Mouse (Mus musculus) yolk sac, embryonic 10.5 days (tissue): ENCODE data around the gene Klk6.

Experiments
- DNase-seq: peaks from one replicate; pipeline ENCODE4 v3.0.0-alpha.2; 2017; ENCODE audit warnings: low spot score

The Klk6 gene

DNA sequence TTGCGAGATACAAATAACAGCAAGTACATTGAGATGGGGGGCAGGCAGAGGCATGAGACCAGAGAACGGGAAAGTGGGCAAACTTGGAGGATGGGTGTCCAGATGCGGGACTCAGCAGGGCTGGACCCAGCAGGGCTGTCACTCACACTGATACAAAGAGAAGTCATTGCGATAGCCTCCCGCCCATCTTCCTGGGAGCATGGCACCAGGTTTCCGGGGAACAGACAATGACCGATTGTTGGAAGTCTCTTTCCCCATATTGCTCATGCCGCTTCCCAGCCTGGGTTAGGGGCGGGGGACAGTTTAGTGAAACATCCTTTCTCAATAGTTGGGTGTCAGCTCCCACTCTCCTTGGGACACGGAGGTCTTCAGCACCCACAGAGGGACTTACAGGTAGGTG, at the start of gene Klk6:
Gene Klk6, plus strand, starts transcription at position 301 of the 400 bp plus-strand sequence.
- no peak for DNase-seq

DNA sequence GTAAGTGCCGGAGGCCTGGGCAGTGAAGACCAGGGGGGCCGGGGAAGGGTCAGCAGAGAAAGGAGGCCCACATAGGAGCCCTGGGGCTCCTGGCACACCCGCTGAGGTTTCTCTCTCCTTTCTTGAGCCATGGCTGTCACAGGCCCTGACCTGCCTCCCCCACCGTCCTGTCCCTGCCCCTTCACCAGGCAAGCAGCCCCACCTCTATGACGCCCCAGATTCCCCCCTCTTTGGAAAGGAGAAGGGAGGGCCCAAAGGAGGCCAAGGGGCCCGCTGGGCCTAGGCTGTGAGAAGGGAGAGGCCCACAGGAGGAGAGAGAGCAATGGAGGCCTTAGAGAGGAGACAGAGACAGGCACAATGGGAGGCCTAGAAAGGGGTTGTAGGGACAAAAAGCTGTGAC, 49.5 kb upstream of the Klk6 start:
- DNase-seq, result no peak

- DNase-seq, result no peak
Observed at GRCm38 (mm10) chr7:43775311-43776057, 48.8 kb upstream of the Klk6 start.

- no peak for DNase-seq
Observed at GRCm38 (mm10) chr7:43776506-43776905, 47.8 kb upstream of the Klk6 start.

DNA sequence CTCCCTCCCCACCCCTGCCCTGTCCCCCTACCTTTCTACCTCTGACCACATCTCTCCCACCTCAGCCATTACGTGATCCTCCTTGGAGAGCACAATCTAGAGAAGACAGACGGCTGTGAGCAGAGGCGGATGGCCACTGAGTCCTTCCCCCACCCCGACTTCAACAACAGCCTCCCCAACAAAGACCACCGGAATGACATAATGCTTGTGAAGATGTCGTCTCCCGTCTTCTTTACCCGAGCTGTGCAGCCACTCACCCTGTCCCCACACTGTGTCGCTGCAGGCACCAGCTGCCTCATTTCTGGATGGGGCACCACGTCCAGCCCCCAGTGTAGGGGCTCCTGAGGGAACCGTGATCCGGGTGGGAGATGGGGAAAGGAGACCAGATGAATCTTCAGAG, 46.9 kb upstream of the Klk6 start:
- no peak for DNase-seq

DNA sequence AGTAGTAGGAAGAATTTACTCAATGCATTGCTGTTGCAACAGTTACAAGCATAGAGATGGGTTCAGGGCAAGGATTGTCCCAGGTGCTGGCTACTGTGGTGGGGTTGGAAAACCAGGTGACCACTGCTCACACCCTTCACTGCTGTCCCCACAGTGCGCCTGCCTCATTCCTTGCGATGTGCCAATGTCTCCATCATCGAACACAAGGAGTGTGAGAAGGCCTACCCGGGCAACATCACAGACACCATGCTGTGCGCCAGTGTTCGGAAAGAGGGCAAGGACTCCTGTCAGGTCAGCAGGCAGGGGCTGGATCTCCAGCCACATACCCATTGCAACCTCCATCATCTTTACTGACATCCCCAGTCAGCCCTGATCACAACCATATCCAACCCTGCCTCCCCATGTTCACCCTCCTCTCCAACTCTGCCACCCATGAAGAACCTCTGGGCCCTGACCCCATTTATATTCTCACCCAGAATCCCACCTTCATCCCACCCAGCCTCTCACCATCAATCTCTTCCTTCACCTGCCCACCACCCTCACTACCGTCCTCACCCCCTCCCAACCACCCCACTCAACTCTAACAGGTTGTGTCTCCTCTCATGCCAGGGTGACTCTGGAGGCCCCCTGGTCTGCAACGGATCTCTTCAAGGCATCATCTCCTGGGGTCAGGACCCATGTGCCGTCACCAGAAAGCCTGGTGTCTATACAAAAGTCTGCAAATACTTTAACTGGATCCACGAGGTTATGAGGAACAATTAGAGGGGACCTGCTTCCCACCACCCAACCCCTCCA, 45.9 kb upstream of the Klk6 start:
- DNase-seq, result no peak

DNA sequence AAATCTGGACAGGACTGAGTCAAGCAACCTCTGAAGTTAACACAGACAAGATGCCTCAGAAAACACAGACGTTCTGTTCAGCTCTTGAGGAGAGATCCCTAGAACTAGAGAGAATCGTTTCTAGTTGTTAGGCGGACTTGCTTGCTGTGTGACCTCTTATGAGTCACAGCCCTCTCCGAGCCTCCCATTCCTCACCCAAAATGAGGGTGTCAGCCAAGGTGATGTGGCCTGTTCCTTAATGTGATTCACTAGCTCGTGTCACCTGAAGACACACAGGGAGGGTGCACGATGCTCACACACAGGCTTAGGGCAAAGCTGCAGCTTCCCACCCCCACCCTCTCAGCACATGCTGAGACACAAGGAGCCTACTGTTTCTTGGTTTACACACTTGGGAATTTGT, 44.1 kb upstream of the Klk6 start:
- no peak for DNase-seq

- DNase-seq, result no peak
Observed at GRCm38 (mm10) chr7:43780746-43781145, 43.6 kb upstream of the Klk6 start, which contains the start of gene Klk10. Gene Klk10 (plus strand): TSS chr7:43781035.

GRCm38 (mm10) chr7:43781541-43781940, 42.8 kb upstream of the Klk6 start:
- no peak for DNase-seq

GRCm38 (mm10) chr7:43782275-43783265, 41.7 kb upstream of the Klk6 start:
- peak; percentile 40 for DNase-seq

GRCm38 (mm10) chr7:43785286-43785685, 39.0 kb upstream of the Klk6 start:
- no peak for DNase-seq

- no peak for DNase-seq
Observed at GRCm38 (mm10) chr7:43788096-43788495, 36.2 kb upstream of the Klk6 start.

- no peak for DNase-seq
Observed at GRCm38 (mm10) chr7:43789295-43789694, 35.0 kb upstream of the Klk6 start.

GRCm38 (mm10) chr7:43791591-43791990, 32.7 kb upstream of the Klk6 start, which contains the start of gene Klk9:
Gene Klk9 (plus strand): TSS chr7:43791891.
- DNase-seq, result no peak

GRCm38 (mm10) chr7:43796355-43796754, 27.9 kb upstream of the Klk6 start:
- no peak for DNase-seq

- no peak for DNase-seq
Observed at GRCm38 (mm10) chr7:43797333-43797769, 26.9 kb upstream of the Klk6 start, which contains the start of gene Klk8. Gene Klk8 (plus strand): TSS chr7:43797577.

DNA sequence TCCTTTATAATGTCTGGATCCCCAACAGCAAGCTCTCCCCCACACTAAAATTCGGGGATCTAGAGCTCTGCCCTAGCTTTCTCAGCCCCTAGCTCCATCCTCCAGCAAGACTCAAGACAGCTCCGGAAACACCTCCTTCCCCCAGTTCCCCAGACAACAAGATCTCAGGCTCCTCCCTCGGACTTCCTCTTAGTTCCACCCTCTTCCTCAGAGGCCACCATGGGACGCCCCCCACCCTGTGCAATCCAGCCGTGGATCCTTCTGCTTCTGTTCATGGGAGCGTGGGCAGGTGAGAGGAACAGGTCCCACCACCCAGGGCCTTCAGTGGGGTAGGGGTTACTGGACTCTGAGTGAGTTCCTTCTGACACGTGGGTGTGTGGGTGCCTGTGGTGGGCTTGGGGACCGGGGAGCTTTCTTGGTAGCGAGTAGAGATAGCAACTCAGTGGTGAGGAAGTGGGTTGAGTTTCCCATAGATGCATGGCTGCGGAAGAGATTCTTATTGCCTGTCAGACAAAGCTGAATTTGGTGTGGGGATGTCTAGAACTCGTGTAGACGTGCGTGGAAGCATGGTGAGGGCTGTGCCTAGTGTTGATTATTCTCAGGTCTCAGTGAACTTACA, 26.3 kb upstream of the Klk6 start:
- DNase-seq, result no peak

GRCm38 (mm10) chr7:43799876-43800275, 24.4 kb upstream of the Klk6 start:
- no peak for DNase-seq

- DNase-seq, result no peak
Observed at GRCm38 (mm10) chr7:43810994-43811393, 13.3 kb upstream of the Klk6 start, which contains the start of gene Klk7. Gene Klk7 (plus strand): TSS chr7:43811294.

DNA sequence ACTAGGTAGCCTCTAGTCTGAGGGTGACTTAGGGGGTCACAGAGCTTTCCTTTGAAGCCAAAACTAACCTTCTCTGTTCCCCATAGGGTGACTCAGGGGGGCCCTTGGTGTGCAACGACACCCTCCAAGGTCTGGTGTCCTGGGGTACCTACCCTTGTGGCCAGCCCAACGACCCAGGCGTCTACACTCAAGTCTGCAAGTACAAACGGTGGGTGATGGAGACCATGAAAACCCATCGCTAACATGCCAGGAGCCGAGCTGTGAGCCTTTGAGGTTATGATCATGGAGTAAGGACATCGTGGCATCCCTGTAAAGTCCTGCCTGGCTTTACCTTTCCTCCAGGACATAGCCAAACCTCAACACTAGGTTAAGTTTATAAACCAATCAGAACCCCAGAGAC, 9.1 kb upstream of the Klk6 start:
- no peak for DNase-seq

DNA sequence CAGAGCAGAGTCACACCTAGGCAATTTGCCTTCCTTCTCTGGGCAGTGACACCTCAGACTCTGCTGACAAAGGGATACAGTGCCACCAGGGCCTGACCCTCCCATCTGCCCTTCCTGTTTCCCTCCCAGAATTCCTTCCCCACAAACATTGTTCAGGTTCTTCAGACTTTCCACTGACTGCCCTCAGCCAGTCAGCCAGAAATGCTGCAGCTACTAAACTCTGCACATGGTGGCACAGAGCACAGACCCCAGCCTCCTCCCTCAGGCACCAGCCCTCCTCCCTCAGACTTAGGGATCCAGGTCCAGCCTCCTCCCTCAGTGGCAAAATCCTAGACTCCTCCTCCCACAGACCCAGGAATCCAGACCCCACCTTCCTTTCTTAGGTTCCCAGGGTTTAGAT, 7.6 kb upstream of the Klk6 start:
- no peak for DNase-seq
